Mouse (Mus musculus): Measurements from ENCODE around the gene Acod1. TPM values are rescaled to one million over a fixed set of nuclear protein-coding genes. Genes with fewer than 3 reads are reported as not detected.

Gene Acod1
- polyA plus RNA-seq, 1 experiment = 0.10 TPM

DNA sequence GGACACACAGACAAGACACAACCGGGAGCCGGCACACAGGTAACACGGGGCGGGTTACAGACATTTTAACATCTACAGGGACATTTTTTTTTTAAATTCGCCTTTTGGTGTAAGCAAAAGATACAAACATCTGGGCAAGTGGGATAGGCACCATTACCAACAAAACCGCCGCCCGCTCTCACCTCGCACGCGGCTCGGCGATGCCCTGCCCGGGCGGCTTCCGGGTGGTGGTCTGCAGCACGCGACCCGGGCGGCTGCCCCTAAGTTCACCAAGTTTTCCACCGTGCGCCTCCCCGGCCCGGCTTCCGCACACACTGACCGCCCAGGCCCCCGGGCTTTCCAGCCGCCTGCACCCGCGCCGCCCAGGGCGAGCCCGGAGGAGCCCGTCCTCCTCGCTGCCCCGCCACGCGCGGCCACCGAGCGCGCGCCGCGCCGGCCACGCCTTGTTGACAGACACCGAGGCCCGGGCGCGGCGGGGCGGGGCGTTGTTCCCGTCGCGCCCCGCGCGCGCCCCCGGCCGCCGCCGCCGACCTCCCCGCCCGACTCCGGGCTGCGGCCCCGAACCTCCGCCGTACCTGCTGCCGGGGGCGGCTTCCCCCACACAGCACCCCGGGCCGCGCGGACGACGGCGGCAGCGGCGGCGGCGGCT lies 51.9 kb downstream of the Acod1 start:
- H3K4me1 ChIP-seq (ENCODE audit: control insufficient read depth, insufficient read depth, low read length) = peaks cover 17% of the 10 kb centered on the region

DNA sequence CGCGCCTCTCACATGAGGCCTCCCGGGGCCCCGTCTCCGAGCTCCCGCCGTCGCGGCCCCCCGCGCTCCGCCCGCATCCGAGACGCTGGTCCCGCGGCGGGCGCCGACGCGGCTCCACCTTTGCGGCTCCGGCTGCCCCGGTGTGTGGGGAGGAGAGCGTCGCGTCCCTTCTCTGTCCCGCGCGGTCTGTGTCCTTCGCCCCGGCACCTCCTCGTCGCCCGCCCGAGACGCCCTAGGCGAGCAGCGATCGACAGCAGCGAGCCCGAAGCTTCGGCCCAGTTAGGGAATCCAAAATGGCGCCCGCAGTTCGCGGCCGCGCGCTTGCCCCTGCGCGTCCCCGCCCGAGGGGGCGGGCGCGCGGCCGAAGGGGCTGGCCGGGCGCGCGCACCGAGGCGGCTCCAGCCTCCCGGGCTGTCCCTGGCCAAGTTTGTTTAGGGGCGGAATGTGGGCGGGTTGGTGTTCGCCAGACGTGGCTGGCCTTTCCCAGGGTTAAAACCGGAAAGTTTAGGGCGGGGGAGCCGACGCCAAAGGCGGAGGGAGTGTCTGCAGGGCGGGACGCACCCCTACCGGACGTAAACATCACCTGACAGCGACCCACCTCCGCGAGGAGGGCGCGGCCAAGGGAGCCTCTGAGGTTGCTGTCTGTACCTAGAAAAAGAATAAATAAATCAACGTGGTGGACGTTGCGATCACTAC lies 52.6 kb downstream of the Acod1 start, which contains the start of gene Fbxl3:
Gene Fbxl3, minus strand, starts transcription at position 329 of the 696 bp plus-strand sequence.
- WGBS = under 1% methylated on average over 88 of the region's 88 CpGs
- peak within 1 kb of the TSS; percentile 99 for H3K27ac ChIP-seq (ENCODE audit: insufficient read depth, low read length)
- H3K4me1 ChIP-seq (ENCODE audit: control insufficient read depth, insufficient read depth, low read length) = peaks cover 17% of the 10 kb centered on the region
- TF ChIP-seq POLR2A (IDR thresholded peaks at IDR 0.05; ENCODE audit: borderline replicate concordance, insufficient read depth, low read length) (peak; percentile 40; the same call in 1 of the 2 replicates), CTCF (IDR thresholded peaks at IDR 0.05; ENCODE audit: borderline replicate concordance, insufficient read depth, low read depth, low read length) (no peak)
- DNase-seq = peak; percentile 91 to 93
- no peaks in the 10 kb centered on the region for H3K27me3 ChIP-seq (ENCODE audit: control insufficient read depth, insufficient read depth, low read length)
- H3K4me3 ChIP-seq (replicated peaks; ENCODE audit: insufficient read depth, low read depth, low read length) = peak within 1 kb of the TSS; percentile 89

More for the DNA sequence above, 51.9 kb downstream of the Acod1 start:
- H3K27ac ChIP-seq (ENCODE audit: insufficient read depth, low read length) = peak overlapping the region; percentile 99
- H3K4me3 ChIP-seq (replicated peaks; ENCODE audit: insufficient read depth, low read depth, low read length) = peak overlapping the region; percentile 89
- H3K27me3 ChIP-seq (ENCODE audit: control insufficient read depth, insufficient read depth, low read length) = no peaks in the 10 kb centered on the region
- under 1% methylated on average over 68 of the region's 86 CpGs for WGBS
- DNase-seq = peak; percentile 85 to 91
- TF ChIP-seq POLR2A (IDR thresholded peaks at IDR 0.05; ENCODE audit: borderline replicate concordance, insufficient read depth, low read length) (no peak), CTCF (IDR thresholded peaks at IDR 0.05; ENCODE audit: borderline replicate concordance, insufficient read depth, low read depth, low read length) (no peak)

DNA sequence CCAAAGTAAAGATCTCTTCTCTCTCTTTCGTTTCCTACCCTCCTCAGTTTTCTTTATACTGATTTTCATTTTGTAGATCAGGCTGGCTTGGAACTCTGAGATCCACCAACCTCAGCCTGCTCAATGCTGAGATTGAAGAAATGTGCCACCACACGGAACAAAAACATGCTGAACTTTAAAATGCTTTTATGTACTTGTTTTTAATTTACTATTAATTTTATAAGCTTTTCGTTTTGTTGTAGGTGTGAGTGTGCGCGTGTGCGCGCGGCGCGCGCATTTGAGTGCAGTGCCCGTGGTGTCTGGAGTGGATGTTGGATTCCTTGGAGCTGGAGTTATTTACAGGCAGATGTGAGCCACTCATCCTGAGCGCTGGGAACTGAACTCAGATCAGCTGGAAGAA lies 53.5 kb downstream of the Acod1 start:
- H3K27ac ChIP-seq (ENCODE audit: insufficient read depth, low read length) = no peak overlapping the region
- TF ChIP-seq CTCF (IDR thresholded peaks at IDR 0.05; ENCODE audit: borderline replicate concordance, insufficient read depth, low read depth, low read length) = no peak
- no peak for TF ChIP-seq POLR2A (IDR thresholded peaks at IDR 0.05; ENCODE audit: borderline replicate concordance, insufficient read depth, low read length)
- 79% methylated on average over 13 of the region's 13 CpGs for whole genome bisulfite sequencing
- peaks cover 14% of the 10 kb centered on the region for H3K4me1 ChIP-seq (ENCODE audit: control insufficient read depth, insufficient read depth, low read length)
- no peak for DNase-seq
- H3K4me3 ChIP-seq (replicated peaks; ENCODE audit: insufficient read depth, low read depth, low read length) = no peak overlapping the region
- H3K27me3 ChIP-seq (ENCODE audit: control insufficient read depth, insufficient read depth, low read length) = no peaks in the 10 kb centered on the region

DNA sequence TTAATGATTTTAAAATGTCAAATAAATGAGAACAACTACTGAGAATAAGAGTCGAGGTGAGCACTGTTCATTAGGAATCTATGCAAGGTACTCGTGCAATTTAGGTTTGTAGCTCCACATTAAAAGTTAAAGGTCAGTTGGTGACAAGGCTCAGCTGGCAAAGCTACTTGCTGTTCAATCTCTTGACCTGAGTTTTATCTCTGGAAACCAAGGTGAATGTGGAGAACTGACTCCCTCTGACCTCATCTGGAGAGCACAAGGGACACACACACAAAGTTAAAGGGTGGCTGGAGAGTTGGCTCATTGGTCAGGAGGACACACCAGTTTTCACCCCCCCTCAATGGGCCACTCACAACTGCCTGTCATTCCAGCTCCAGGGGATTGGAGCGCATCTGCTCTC lies 54.4 kb downstream of the Acod1 start:
- Histone ChIP-seq H3K4me1 (ENCODE audit: control insufficient read depth, insufficient read depth, low read length) (peaks cover 7% of the 10 kb centered on the region), H3K4me3 (replicated peaks; ENCODE audit: insufficient read depth, low read depth, low read length) (no peak overlapping the region), H3K27me3 (ENCODE audit: control insufficient read depth, insufficient read depth, low read length) (no peaks in the 10 kb centered on the region), H3K27ac (ENCODE audit: insufficient read depth, low read length) (no peak overlapping the region)
- no peak for DNase-seq
- WGBS = 79% methylated on average over 3 of the region's 3 CpGs
- no peak for TF ChIP-seq POLR2A (IDR thresholded peaks at IDR 0.05; ENCODE audit: borderline replicate concordance, insufficient read depth, low read length)
- no peak for TF ChIP-seq CTCF (IDR thresholded peaks at IDR 0.05; ENCODE audit: borderline replicate concordance, insufficient read depth, low read depth, low read length)

DNA sequence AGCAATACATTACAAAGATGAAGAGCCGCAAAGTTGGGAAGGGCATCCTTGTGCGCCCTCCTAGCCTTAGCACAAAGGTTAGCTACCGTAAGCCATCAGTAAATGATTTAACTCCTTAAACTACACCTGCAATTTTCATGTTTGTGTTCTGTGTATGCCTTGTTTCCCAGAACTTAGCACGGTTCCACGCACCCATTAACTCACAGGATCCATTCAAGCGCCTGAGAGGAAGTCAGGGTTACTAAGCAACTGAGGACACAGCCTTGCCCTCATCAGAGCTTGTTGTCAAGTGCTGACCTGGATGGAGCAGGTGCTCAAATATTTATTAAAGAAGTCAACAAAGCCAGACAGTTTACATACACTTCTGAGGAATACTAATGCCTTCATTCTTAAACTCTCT lies 55.5 kb downstream of the Acod1 start:
- H3K4me1 ChIP-seq (ENCODE audit: control insufficient read depth, insufficient read depth, low read length) = no peaks in the 10 kb centered on the region; the same call in 1 of the 2 replicates
- WGBS = 81% methylated on average over 6 of the region's 6 CpGs
- no peak overlapping the region for H3K27ac ChIP-seq (ENCODE audit: insufficient read depth, low read length)
- no peaks in the 10 kb centered on the region for H3K27me3 ChIP-seq (ENCODE audit: control insufficient read depth, insufficient read depth, low read length)
- H3K4me3 ChIP-seq (replicated peaks; ENCODE audit: insufficient read depth, low read depth, low read length) = no peak overlapping the region
- TF ChIP-seq CTCF (IDR thresholded peaks at IDR 0.05; ENCODE audit: borderline replicate concordance, insufficient read depth, low read depth, low read length) (no peak), POLR2A (IDR thresholded peaks at IDR 0.05; ENCODE audit: borderline replicate concordance, insufficient read depth, low read length) (no peak)
- no peak for DNase-seq

DNA sequence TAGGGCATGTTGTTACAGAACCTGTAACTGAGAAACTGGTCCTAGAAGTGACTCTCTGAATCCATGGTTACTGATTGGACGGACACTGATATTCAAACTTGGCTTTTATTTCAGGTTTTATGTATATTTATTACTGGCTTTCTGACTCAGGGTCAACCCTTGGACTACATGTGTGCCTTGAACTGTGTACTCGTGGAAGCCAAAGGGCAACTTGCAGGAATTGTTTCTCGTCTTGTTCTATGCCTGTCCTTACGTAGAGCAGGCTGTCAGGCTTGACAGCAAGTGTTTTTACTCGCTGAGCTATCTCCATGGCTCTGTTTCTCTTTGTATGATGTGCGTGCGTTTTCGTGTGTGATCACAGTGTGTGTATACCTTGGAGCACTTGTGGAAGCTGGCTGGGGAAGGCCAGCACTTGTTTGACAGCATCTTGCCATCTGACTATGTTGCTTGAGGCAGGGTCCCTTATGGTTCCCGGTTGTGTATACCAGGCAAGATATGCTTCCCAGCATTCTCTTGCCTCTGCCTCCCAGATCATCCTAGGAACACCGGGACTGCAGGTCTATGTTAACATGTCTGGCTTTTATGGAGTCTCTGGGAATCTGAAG lies 56.1 kb downstream of the Acod1 start:
- H3K4me1 ChIP-seq (ENCODE audit: control insufficient read depth, insufficient read depth, low read length) = no peaks in the 10 kb centered on the region; the same call in 1 of the 2 replicates
- DNase-seq = no peak
- H3K27me3 ChIP-seq (ENCODE audit: control insufficient read depth, insufficient read depth, low read length) = no peaks in the 10 kb centered on the region
- TF ChIP-seq CTCF (IDR thresholded peaks at IDR 0.05; ENCODE audit: borderline replicate concordance, insufficient read depth, low read depth, low read length) (no peak), POLR2A (IDR thresholded peaks at IDR 0.05; ENCODE audit: borderline replicate concordance, insufficient read depth, low read length) (no peak)
- no peak overlapping the region for H3K4me3 ChIP-seq (replicated peaks; ENCODE audit: insufficient read depth, low read depth, low read length)
- 81% methylated on average over 10 of the region's 10 CpGs for WGBS
- no peak overlapping the region for H3K27ac ChIP-seq (ENCODE audit: insufficient read depth, low read length)

Other genes starting within 250 kb of the Acod1 start
- gene Kctd12, start 64.3 kb upstream of the Acod1 start, polyA plus RNA-seq (2012; rRNA removed) = 45.8 and 49.4 TPM in 2 replicates
- gene Cln5, start 23.2 kb downstream of the Acod1 start, polyA plus RNA-seq (2012; rRNA removed) = 25.8 and 27.9 TPM in 2 replicates
- gene Fbxl3, start 52.6 kb downstream of the Acod1 start, polyA plus RNA-seq (2012; rRNA removed) = 141 and 158 TPM in 2 replicates

All from cerebellum, adult 2 months (tissue).